Mouse (Mus musculus): Measurements from ENCODE around the gene Mei1.

DNA sequence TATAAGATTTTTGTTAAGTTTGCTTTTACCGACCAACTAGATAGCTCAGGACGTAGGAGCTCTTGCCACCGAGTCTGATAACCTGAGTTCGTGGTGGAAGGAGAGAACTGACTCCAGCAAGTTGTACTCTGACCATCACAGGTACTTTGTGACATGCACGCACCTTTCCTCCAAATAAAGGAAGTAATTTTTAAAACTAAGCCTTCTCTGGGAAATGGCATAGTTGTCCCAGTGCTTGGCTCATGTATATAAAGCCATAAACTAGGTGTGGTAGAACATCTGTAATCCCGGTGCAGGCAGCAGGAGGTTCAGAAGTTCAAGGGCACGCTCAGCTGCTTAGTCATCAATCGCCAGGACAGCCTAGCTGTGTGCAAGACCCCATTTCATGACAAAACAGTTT lies 50.7 kb downstream of the Mei1 start:
- TF ChIP-seq CTCF (conservative IDR thresholded peaks at IDR 0.05; ENCODE audit: low read length) (no peak), POU5F1 (IDR thresholded peaks at IDR 0.05; ENCODE audit: borderline replicate concordance, low read length) (no peak), NANOG (IDR thresholded peaks at IDR 0.05; ENCODE audit: borderline replicate concordance, low read length) (no peak)

All from E14TG2a.4 (cell line).